Mouse (Mus musculus): ENCODE measurements around the gene Id3.
A peak's percentile ranks its signal among the peaks of the same experiment; 100 is the strongest.

GRCm38 (mm10) chr4:136172011-136172541, 28.8 kb downstream of the Id3 start, which contains the start of gene E2f2:
- TF ChIP-seq CTCF (IDR thresholded peaks at IDR 0.05): 0 out of 2 replicates have a peak, but pooled peaks have one; percentile 9
- 0 out of 2 replicates have a peak, but pooled peaks have one; percentile 30 for TF ChIP-seq EP300 (IDR thresholded peaks at IDR 0.05; ENCODE audit: insufficient read depth, low read depth, low read length)
